Mouse (Mus musculus): Measurements from ENCODE around the gene Hcar1. TPM values are rescaled to one million over a fixed set of nuclear protein-coding genes. Genes with fewer than 3 reads are reported as not detected.
A peak's percentile ranks its signal among the peaks of the same experiment; 100 is the strongest.

Gene Hcar1
- polyA plus RNA-seq, 1 experiment from 2014 or later: 6.1 TPM

DNA sequence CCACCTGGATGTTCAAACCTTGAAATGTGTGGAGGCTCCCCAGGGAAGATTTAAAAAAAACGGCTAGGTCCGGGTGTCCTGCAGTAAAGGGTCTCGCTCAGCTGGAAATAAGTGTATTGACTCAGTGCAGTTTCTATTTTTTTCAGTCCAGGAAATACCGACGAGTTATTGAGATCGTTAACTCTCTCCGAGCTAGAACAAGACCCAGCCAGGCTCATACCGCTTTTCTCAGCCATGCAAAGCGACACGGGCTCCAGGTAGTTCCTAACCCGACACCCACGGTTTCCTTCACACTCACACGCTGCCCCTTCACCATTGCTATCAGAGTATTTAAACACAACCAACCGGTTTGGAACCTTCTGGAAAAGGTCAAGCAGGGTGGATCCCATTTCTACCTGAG lies 1.8 kb downstream of the Hcar1 start:
- Histone ChIP-seq H3K4me3 (replicated peaks; ENCODE audit: low read length) (peak overlapping the region; percentile 30), H3K27ac (ENCODE audit: low read length) (peak overlapping the region; percentile 69), H3K9ac (ENCODE audit: low read length) (peak overlapping the region; percentile 49)

DNA sequence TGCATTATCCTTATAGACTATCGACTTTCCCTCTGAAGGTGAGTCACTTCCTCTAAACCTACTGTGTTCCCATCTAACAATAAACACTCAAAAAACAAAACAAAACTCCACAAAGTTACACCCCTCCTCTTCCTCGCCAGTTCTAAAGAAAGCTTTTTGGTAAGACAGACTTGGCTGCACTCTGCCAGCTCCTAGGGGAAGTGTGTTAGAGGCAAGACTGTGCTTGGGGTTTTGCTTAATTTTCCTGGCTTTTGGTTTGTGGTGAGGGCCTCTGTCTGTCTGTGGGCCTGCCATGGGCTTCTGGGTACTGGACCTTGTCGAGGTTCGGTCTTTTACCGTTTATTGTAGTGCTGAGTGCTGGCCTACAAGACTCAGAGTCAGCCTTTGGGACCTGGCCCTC lies 5.6 kb downstream of the Hcar1 start:
- Histone ChIP-seq H3K36me3 (ENCODE audit: control insufficient read depth, insufficient read depth, low read length) (no peaks in the 10 kb centered on the region), H3K4me1 (ENCODE audit: control insufficient read depth, insufficient read depth, low read length) (peaks cover 10% of the 10 kb centered on the region), H3K4me2 (ENCODE audit: low read depth, low read length) (no peak overlapping the region), H3K27me3 (ENCODE audit: control insufficient read depth, insufficient read depth, low read length) (no peaks in the 10 kb centered on the region), H3K27ac (ENCODE audit: low read length) (no peak overlapping the region), H3K9ac (ENCODE audit: low read length) (no peak overlapping the region), H3K4me3 (replicated peaks; ENCODE audit: low read length) (no peak overlapping the region), H3K9me3 (replicated peaks; ENCODE audit: control insufficient read depth, low read length) (no peaks in the 10 kb centered on the region)
- WGBS: 77% methylated on average over 5 of the region's 5 CpGs
- ATAC-seq (ENCODE audit: insufficient read depth, low FRiP score): no peak

More for the DNA sequence above, 1.8 kb downstream of the Hcar1 start:
- Histone ChIP-seq H3K9me3 (replicated peaks; ENCODE audit: control insufficient read depth, low read length) (no peaks in the 10 kb centered on the region), H3K4me1 (ENCODE audit: control insufficient read depth, insufficient read depth, low read length) (peaks cover 22% of the 10 kb centered on the region), H3K36me3 (ENCODE audit: control insufficient read depth, insufficient read depth, low read length) (no peaks in the 10 kb centered on the region), H3K27me3 (ENCODE audit: control insufficient read depth, insufficient read depth, low read length) (no peaks in the 10 kb centered on the region), H3K4me2 (ENCODE audit: low read depth, low read length) (peak overlapping the region; percentile 44)
- WGBS: 32% methylated on average over 14 of the region's 14 CpGs
- no peak for ATAC-seq (ENCODE audit: insufficient read depth, low FRiP score)

DNA sequence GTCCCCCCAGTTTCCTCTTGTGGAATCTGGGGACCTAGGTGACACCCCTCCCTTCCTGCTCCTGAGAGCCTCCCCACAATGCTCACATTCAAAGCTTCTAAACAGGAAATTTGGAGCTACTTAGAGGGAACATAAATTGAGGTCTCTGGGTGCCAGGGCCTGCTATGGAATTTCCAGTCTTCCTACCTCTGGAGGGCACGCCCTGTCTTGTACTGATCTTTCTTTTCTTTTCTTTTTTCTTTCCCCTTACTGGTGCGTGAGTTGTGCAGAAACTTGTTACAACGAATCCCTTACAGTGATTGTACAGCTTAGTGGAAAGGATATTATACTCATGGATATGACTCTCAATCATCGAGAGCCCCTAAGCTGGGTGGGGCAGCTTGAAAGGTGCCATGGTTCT lies 10.2 kb downstream of the Hcar1 start:
- Histone ChIP-seq H3K4me3 (replicated peaks; ENCODE audit: low read length) (no peak overlapping the region), H3K27me3 (ENCODE audit: control insufficient read depth, insufficient read depth, low read length) (no peaks in the 10 kb centered on the region), H3K27ac (ENCODE audit: low read length) (peak overlapping the region; percentile 67), H3K9me3 (replicated peaks; ENCODE audit: control insufficient read depth, low read length) (no peaks in the 10 kb centered on the region), H3K4me1 (ENCODE audit: control insufficient read depth, insufficient read depth, low read length) (no peaks in the 10 kb centered on the region), H3K9ac (ENCODE audit: low read length) (no peak overlapping the region), H3K36me3 (ENCODE audit: control insufficient read depth, insufficient read depth, low read length) (no peaks in the 10 kb centered on the region), H3K4me2 (ENCODE audit: low read depth, low read length) (no peak overlapping the region)
- 71% methylated on average over 4 of the region's 4 CpGs for WGBS
- ATAC-seq (ENCODE audit: insufficient read depth, low FRiP score): peak; percentile 50; the same call in 1 of the 2 replicates

DNA sequence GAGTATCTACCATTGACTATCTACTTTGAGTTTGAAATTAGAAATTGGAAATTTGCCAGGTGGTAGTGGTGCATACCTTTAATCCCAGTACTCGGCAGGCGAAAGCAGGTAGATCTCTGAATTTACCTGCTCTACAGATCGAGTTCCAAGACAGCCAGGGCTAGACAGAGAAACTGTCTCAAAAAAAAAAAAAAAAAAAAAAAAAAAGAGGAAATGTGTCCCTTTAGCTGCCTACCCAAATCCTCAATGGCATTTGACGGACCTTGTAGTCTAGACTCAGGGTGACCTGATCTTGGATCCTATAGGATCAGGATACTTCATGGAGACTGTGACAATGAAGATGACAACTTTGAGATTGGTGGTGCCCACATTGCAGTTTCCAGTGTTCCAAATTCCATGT lies 13.4 kb downstream of the Hcar1 start:
- H3K27ac ChIP-seq (ENCODE audit: low read length): 0 out of 2 replicates have a peak overlapping the region, but pooled peaks have one; percentile 52
- no peak overlapping the region for H3K4me2 ChIP-seq (ENCODE audit: low read depth, low read length)
- H3K4me1 ChIP-seq (ENCODE audit: control insufficient read depth, insufficient read depth, low read length): no peaks in the 10 kb centered on the region
- 72% methylated on average over 4 of the region's 4 CpGs for WGBS
- no peaks in the 10 kb centered on the region for H3K36me3 ChIP-seq (ENCODE audit: control insufficient read depth, insufficient read depth, low read length)
- H3K9me3 ChIP-seq (replicated peaks; ENCODE audit: control insufficient read depth, low read length): no peaks in the 10 kb centered on the region
- no peak for ATAC-seq (ENCODE audit: insufficient read depth, low FRiP score)
- no peak overlapping the region for H3K9ac ChIP-seq (ENCODE audit: low read length)
- H3K27me3 ChIP-seq (ENCODE audit: control insufficient read depth, insufficient read depth, low read length): no peaks in the 10 kb centered on the region
- H3K4me3 ChIP-seq (replicated peaks; ENCODE audit: low read length): no peak overlapping the region

DNA sequence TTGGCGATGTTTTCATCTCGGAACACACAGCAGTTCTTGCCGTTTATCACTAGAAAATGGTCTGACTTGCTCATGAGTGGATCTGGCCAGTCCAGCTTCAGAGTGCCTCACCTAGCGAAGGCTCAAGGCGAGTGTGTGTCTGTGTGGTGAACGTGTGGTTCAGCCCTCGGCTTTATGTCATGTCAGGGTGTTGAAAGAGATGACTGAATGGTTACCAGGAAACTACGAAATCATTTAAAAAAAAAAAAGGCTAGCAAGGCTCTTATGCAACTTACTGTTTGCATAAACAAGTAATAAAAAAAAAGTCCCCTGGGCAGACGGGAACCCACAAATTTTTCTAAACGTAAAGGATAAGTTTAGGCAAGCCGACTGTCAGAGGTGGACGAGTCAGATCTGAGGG lies 14.5 kb downstream of the Hcar1 start, which contains the start of gene Hcar2:
Hcar2 (minus strand) TSS at position 135 of the 400 bp plus-strand sequence.
- ATAC-seq (ENCODE audit: insufficient read depth, low FRiP score): no peak
- Histone ChIP-seq H3K27ac (ENCODE audit: low read length) (peak within 1 kb of the TSS; percentile 52; the same call in 1 of the 2 replicates), H3K36me3 (ENCODE audit: control insufficient read depth, insufficient read depth, low read length) (no peaks in the 10 kb centered on the region), H3K9ac (ENCODE audit: low read length) (no peak within 1 kb of the TSS), H3K27me3 (ENCODE audit: control insufficient read depth, insufficient read depth, low read length) (no peaks in the 10 kb centered on the region), H3K9me3 (replicated peaks; ENCODE audit: control insufficient read depth, low read length) (no peaks in the 10 kb centered on the region), H3K4me3 (replicated peaks; ENCODE audit: low read length) (no peak within 1 kb of the TSS), H3K4me1 (ENCODE audit: control insufficient read depth, insufficient read depth, low read length) (peaks cover 4% of the 10 kb centered on the region; the same call in 1 of the 2 replicates), H3K4me2 (ENCODE audit: low read depth, low read length) (no peak within 1 kb of the TSS)
- WGBS: 56% methylated on average over 12 of the region's 12 CpGs

DNA sequence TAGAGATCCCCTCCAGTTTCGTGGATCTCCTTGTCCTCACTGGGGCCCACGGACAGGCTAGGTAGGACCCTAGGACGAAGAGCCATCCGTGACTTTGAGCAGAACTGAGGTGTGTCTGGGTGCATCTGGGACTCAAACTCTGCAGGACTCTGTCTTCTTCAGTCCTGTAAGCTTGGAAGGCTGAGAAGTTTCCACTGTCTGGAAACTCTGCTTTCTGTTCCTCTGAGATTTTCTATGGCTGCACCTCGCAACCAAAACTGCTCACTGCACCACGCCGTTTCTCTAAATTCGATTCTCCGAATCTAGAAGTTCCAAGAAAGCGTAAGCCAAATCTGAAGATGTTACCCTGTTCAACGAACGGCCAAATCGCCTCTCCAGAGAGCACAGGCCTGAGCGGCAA lies 15.9 kb downstream of the Hcar1 start:
- Histone ChIP-seq H3K4me2 (ENCODE audit: low read depth, low read length) (no peak overlapping the region), H3K9ac (ENCODE audit: low read length) (no peak overlapping the region), H3K27me3 (ENCODE audit: control insufficient read depth, insufficient read depth, low read length) (no peaks in the 10 kb centered on the region), H3K36me3 (ENCODE audit: control insufficient read depth, insufficient read depth, low read length) (no peaks in the 10 kb centered on the region), H3K9me3 (replicated peaks; ENCODE audit: control insufficient read depth, low read length) (no peaks in the 10 kb centered on the region), H3K4me1 (ENCODE audit: control insufficient read depth, insufficient read depth, low read length) (peaks cover 6% of the 10 kb centered on the region; the same call in 1 of the 2 replicates), H3K27ac (ENCODE audit: low read length) (no peak overlapping the region), H3K4me3 (replicated peaks; ENCODE audit: low read length) (peak overlapping the region; percentile 25; the same call in 1 of the 2 replicates)
- 88% methylated on average over 14 of the region's 14 CpGs for WGBS
- no peak for ATAC-seq (ENCODE audit: insufficient read depth, low FRiP score)

DNA sequence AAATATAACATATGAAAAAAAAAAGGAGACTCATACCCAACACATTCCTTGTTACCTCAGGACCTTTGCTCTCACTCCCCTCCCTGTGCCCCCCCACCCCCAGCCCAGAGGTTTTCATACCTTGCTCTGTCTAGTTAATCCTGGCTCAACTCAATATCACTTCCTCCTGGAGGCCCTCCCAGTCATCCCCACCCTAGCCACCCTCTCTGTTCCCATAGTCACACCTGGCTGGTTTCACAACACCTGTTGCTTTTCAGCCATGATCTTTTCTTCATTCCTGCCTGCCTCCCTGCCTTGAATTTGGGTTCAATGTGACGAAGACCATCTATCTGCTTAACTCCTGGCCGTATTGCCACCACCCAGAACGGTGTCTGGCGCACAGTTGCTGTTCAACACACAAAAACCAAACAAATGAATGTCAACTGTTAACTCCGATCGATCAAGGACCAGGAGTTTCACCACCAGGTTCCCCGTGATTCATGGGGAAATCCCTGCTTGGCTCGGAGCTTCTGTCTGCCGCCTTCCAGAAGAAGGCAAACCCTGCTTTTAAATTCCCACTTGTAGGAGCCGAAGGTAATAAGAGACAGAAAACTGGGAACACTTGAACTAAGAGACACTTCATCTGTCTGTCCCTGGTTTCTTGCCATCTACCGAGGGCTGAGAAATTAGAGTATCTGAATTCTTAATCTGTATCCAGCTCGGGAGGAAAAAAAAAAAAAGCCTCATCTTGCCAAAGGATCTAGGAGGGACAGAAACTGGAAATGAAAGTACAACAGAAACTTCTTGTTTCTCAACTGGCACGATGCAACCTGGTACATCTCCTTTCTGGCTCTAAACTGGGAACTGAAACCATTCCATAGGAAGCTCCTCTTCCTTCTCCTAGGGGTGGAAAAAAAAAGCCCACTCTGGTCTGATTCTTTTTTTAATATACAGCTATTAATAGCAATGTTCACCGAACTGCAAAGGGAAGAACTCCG lies 17.2 kb downstream of the Hcar1 start:
- no peaks in the 10 kb centered on the region for H3K27me3 ChIP-seq (ENCODE audit: control insufficient read depth, insufficient read depth, low read length)
- H3K9ac ChIP-seq (ENCODE audit: low read length): peak overlapping the region; percentile 44
- H3K27ac ChIP-seq (ENCODE audit: low read length): peak overlapping the region; percentile 66
- ATAC-seq (ENCODE audit: insufficient read depth, low FRiP score): peak; percentile 51; the same call in 1 of the 2 replicates
- no peaks in the 10 kb centered on the region for H3K9me3 ChIP-seq (replicated peaks; ENCODE audit: control insufficient read depth, low read length)
- H3K4me3 ChIP-seq (replicated peaks; ENCODE audit: low read length): peak overlapping the region; percentile 25
- peak overlapping the region; percentile 40 for H3K4me2 ChIP-seq (ENCODE audit: low read depth, low read length)
- H3K36me3 ChIP-seq (ENCODE audit: control insufficient read depth, insufficient read depth, low read length): no peaks in the 10 kb centered on the region
- 59% methylated on average over 15 of the region's 15 CpGs for WGBS
- peaks cover 6% of the 10 kb centered on the region; the same call in 1 of the 2 replicates for H3K4me1 ChIP-seq (ENCODE audit: control insufficient read depth, insufficient read depth, low read length)

DNA sequence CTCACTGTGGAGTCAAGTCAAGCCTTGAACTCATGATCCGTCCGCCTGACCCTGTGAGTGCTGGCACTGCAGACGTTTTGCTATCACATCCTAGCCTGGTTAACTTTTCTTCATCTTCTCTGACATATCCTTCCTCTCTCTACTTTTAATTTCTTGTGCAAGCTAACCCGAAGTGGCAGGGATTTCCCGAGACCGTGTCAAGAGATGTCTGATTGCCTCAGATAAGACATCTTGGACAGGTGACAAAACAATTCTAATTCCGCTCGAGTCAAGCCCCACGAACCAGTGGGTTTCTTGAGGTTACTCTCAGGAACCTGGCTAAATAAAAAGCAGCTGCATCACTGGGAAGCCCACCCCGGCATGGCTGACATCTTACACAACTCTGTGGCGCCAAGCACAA lies 21.0 kb downstream of the Hcar1 start:
- ATAC-seq (ENCODE audit: insufficient read depth, low FRiP score): no peak
- no peak overlapping the region for H3K4me3 ChIP-seq (replicated peaks; ENCODE audit: low read length)
- 70% methylated on average over 11 of the region's 11 CpGs for WGBS

DNA sequence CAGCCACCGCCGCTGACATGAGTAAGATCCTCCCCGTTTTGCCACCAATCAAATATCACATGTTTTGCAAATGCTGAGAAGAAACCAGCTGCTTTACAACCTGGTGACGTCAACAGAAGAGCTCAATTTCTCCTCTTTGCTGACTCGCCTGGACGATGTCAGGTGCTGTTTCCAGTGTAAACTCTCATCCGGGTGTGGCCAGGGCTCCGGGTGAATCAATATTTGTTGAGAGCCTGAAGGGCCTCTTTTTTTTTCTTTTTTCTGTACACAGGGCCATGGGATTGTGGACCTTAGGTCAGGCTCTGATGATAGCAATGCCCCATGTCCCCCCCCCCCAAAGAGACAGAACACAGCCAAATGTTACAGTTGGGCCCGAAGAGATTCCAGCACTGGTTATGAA lies 25.3 kb downstream of the Hcar1 start:
- Histone ChIP-seq H3K9ac (ENCODE audit: low read length) (no peak overlapping the region), H3K4me2 (ENCODE audit: low read depth, low read length) (peak overlapping the region; percentile 31), H3K27ac (ENCODE audit: low read length) (0 out of 2 replicates have a peak overlapping the region, but pooled peaks have one; percentile 0), H3K27me3 (ENCODE audit: control insufficient read depth, insufficient read depth, low read length) (no peaks in the 10 kb centered on the region), H3K36me3 (ENCODE audit: control insufficient read depth, insufficient read depth, low read length) (no peaks in the 10 kb centered on the region), H3K4me1 (ENCODE audit: control insufficient read depth, insufficient read depth, low read length) (no peaks in the 10 kb centered on the region), H3K9me3 (replicated peaks; ENCODE audit: control insufficient read depth, low read length) (no peaks in the 10 kb centered on the region), H3K4me3 (replicated peaks; ENCODE audit: low read length) (no peak overlapping the region)
- WGBS: 55% methylated on average over 9 of the region's 9 CpGs
- peak; percentile 83 for ATAC-seq (ENCODE audit: insufficient read depth, low FRiP score)

More for the DNA sequence above, 21.0 kb downstream of the Hcar1 start:
- no peaks in the 10 kb centered on the region for H3K36me3 ChIP-seq (ENCODE audit: control insufficient read depth, insufficient read depth, low read length)
- H3K9me3 ChIP-seq (replicated peaks; ENCODE audit: control insufficient read depth, low read length): no peaks in the 10 kb centered on the region
- no peak overlapping the region for H3K4me2 ChIP-seq (ENCODE audit: low read depth, low read length)
- no peaks in the 10 kb centered on the region for H3K27me3 ChIP-seq (ENCODE audit: control insufficient read depth, insufficient read depth, low read length)
- no peak overlapping the region for H3K27ac ChIP-seq (ENCODE audit: low read length)
- no peak overlapping the region for H3K9ac ChIP-seq (ENCODE audit: low read length)
- H3K4me1 ChIP-seq (ENCODE audit: control insufficient read depth, insufficient read depth, low read length): peaks cover 6% of the 10 kb centered on the region; the same call in 1 of the 2 replicates
